Mouse (Mus musculus) ES-Bruce4 (cell line): ENCODE data around the gene Cd55b. TPM values are rescaled to one million over a fixed set of nuclear protein-coding genes. Genes with fewer than 3 reads are reported as not detected.

Source experiments
- H3K27ac ChIP-seq: 2 replicates; pipeline ENCODE4 v1.5.1; 2012; ENCODE audit warnings: low read length, inconsistent platforms; ENCODE audit not compliant: insufficient read depth
- H3K27me3 ChIP-seq: 2 replicates; pipeline ENCODE4 v1.6.1; 2012; ENCODE audit warnings: mild to moderate bottlenecking, low read length, inconsistent platforms; ENCODE audit not compliant: control insufficient read depth, poor library complexity, insufficient read depth, severe bottlenecking
- H3K36me3 ChIP-seq: 2 replicates; pipeline ENCODE4 v1.6.1; 2012; ENCODE audit warnings: inconsistent platforms, mild to moderate bottlenecking, low read length, moderate library complexity; ENCODE audit not compliant: control insufficient read depth, poor library complexity, insufficient read depth, severe bottlenecking
- H3K4me1 ChIP-seq: one replicate; pipeline ENCODE4 v1.8.1; 2011; ENCODE audit warnings: low read length; ENCODE audit not compliant: control insufficient read depth, insufficient read depth
- H3K4me3 ChIP-seq: 2 replicates; pipeline ENCODE4 v1.5.1; 2011; ENCODE audit warnings: low read depth, mild to moderate bottlenecking, low read length
- H3K9ac ChIP-seq: 2 replicates; pipeline ENCODE4 v1.6.1; 2012; ENCODE audit warnings: low read depth, mild to moderate bottlenecking, inconsistent platforms; ENCODE audit not compliant: poor library complexity, severe bottlenecking
- H3K9me3 ChIP-seq: replicated peaks from 2 replicates; pipeline ENCODE4 v1.6.1; 2012; ENCODE audit warnings: mild to moderate bottlenecking, low read length, inconsistent platforms; ENCODE audit not compliant: control insufficient read depth, poor library complexity, insufficient read depth, severe bottlenecking
- CTCF ChIP-seq: IDR thresholded peaks from one replicate; pipeline ENCODE4 v1.8.1; 2011; ENCODE audit warnings: low read depth, low read length
- EP300 ChIP-seq: IDR thresholded peaks from 2 replicates; pipeline ENCODE4 v1.6.1; 2011; ENCODE audit warnings: low read depth, low read length; ENCODE audit not compliant: insufficient read depth
- POLR2A ChIP-seq: IDR thresholded peaks from one replicate; pipeline ENCODE4 v1.8.1; 2011; ENCODE audit warnings: low read length; ENCODE audit not compliant: insufficient read depth
- polyA plus RNA-seq: library from polyadenylated mRNA; stranded (reverse); fragments of >200 nt; gene quantifications from 2 replicates; pipeline ENCODE4 v1.2.4, GENCODE M21; 2011; ENCODE audit warnings: low read depth; ENCODE audit not compliant: missing spikeins, insufficient read depth, insufficient read length

Gene Cd55b
- polyA plus RNA-seq, 1 experiment = not detected

DNA sequence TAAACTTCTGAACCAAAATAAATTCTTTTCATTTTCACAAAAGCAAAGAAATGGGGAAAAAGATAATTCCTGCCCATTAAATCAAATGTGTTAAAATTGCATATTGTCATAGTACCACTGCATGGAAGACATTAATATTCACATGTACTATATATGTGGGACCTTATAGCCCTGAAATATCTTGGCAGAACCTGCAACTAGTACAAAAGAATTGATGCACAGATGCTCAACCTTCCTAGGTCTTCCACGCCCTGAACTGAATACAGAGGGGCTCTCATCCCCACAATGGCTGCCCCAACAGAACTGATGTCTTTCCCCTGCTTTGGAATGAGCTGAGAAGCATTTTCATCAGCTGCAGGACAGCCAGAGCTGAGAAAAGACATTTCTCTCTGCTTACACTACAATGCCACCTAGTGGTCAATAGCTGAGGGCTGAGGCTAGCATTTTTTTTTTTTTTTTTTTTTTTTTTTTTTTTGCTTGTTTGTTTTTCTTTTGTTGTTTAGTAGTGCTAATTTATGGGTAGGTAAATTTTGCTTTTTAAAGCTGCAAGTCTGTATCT is 72.7 kb downstream of the Cd55b start:
- Histone ChIP-seq H3K4me1 (no peaks in the 10 kb centered on the region), H3K27ac (no peak overlapping the region), H3K27me3 (no peaks in the 10 kb centered on the region), H3K4me3 (no peak overlapping the region), H3K36me3 (no peaks in the 10 kb centered on the region), H3K9me3 (peaks cover 8% of the 10 kb centered on the region), H3K9ac (no peak overlapping the region)
- TF ChIP-seq POLR2A (no peak), CTCF (no peak), EP300 (no peak)

DNA sequence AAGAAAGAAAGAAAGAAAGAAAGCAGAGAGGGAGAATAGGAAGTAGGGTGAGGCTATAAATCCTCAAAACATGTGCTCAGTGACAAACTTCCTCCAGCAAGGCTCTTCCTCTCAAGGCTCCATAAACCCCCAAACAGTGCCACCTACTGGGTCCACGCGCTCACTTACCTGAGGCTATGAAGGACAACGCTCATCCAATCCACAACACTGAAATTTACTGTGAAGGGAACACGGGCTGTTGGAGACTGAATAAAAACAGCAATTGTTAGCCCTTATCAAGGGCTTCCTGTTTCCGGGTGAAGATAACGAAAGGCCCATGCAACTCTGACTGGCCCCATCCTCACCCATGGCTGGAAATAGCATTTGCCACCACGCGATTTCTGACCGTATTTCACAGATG is 80.4 kb downstream of the Cd55b start:
- no peaks in the 10 kb centered on the region for H3K36me3 ChIP-seq
- no peak overlapping the region for H3K4me3 ChIP-seq
- TF ChIP-seq EP300 (no peak), CTCF (peak; percentile 35), POLR2A (no peak)
- no peaks in the 10 kb centered on the region for H3K9me3 ChIP-seq
- H3K27ac ChIP-seq = no peak overlapping the region
- H3K9ac ChIP-seq = no peak overlapping the region
- H3K27me3 ChIP-seq = no peaks in the 10 kb centered on the region
- no peaks in the 10 kb centered on the region for H3K4me1 ChIP-seq

Other genes with a start within 250 kb of the Cd55b start
- gene Cd55, start 39.7 kb upstream of the Cd55b start, polyA plus RNA-seq = 36.3 and 39.8 TPM in 2 replicates
- not detected in 2 replicates for gene Zp3r, start 206.6 kb upstream of the Cd55b start, polyA plus RNA-seq
- not detected in 2 replicates for gene C4bp, start 238.6 kb upstream of the Cd55b start, polyA plus RNA-seq